Mouse (Mus musculus): ENCODE data around the gene Myt1l.

- TF ChIP-seq POLR2A (IDR thresholded peaks at IDR 0.05; ENCODE audit: insufficient read depth, low read depth, low read length) (no peak), CTCF (IDR thresholded peaks at IDR 0.05; ENCODE audit: insufficient read depth, low read depth, low read length) (no peak)
Observed at GRCm38 (mm10) chr12:29772401-29772800, 244.2 kb downstream of the Myt1l start.
